In the genomic region with DNA sequence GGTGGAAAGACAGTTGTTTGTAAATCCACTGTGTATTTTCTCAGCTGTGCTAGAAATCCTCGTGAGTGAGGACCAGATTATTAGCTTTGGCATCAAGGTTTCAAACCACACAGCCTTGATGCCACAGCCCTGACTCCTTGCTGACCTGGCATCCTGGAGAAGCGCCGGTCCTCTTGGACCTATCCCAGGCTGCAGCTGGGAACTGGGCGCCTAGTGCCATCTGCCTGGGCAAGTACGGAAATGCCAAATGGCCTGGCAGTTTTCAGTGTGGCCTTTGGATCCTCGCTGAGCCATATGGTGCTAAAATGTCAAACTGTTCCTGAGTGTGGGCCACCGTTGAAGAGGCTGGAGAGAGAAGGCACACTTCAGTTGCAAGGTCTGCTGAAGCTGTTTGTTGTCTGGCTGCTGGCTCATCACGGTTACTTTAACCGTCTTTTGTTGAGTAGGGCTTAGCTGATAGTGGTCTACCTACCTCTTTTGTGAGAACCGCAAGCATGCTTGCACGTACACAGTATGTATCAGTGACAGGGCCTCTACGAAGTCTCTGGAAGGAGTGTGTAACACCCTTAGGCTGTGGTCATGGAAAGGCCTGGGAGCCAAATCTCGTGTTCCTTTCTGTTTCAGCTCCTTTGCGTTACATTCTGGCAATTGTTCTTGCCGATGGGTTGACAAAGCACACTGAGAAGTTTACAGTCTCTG, we compare ENCODE assay signal across 7 mouse cellular contexts. TPM values are rescaled to one million over a fixed set of nuclear protein-coding genes. Genes with fewer than 3 reads are reported as not detected.
DNase-seq lines count a peak whose midpoint lies in the region; TF ChIP-seq lines count a peak whose summit lies in the region.

No protein-coding gene starts in this region.

- H3ac ChIP-seq in myocyte (ENCODE audit: control insufficient read depth, insufficient read length): no peak overlapping the region

- H3K4me2 ChIP-seq in myocyte (ENCODE audit: low read depth): peak overlapping the region; percentile 87

- TF ChIP-seq POLR2A in myocyte (IDR thresholded peaks at IDR 0.05; ENCODE audit: insufficient read length, low read depth): no peak

- no peaks in the 10 kb centered on the region for H3K27me3 ChIP-seq in myocyte (ENCODE audit: control insufficient read depth, insufficient read depth, insufficient read length)

- no peak overlapping the region for H3K4me3 ChIP-seq in myocyte

- H3K36me3 ChIP-seq in myocyte (ENCODE audit: control insufficient read depth, insufficient read depth): no peaks in the 10 kb centered on the region

- DNase-seq in right cerebral cortex, adult 18-20 months: peak; percentile 45
- DNase-seq in right cerebral cortex, postnatal 36 days (ENCODE audit: low spot score in 2 of 2): no peak
- DNase-seq in cerebellum, adult 8-10 months: peak; percentile 97
- DNase-seq in gastrocnemius, postnatal 25 days: peak; percentile 83
- peak; percentile 59 for DNase-seq in kidney, adult 9 months
- no peak for DNase-seq in urinary bladder, postnatal 25 days (ENCODE audit: low spot score)

- no peaks in the 10 kb centered on the region for H3K79me2 ChIP-seq in myocyte (ENCODE audit: control insufficient read depth, insufficient read depth)

TF ChIP-seq in myocyte, 11 proteins besides CTCF, POLR2A, EP300 and RAD21:
- TF ChIP-seq MYOD1 (IDR thresholded peaks at IDR 0.05; ENCODE audit: control insufficient read depth in 1 of 3, insufficient read length in 2 of 3, low read depth in 2 of 3): peak; percentile 2 to 67 (median 15)
- peak in 2 of 3 experiments; percentile 36 to 54 for TF ChIP-seq MYOG (IDR thresholded peaks at IDR 0.05; ENCODE audit: control insufficient read depth in 1 of 3, insufficient read depth in 1 of 3, insufficient read length in 2 of 3, low read depth in 2 of 3)
- TF ChIP-seq TCF3 (IDR thresholded peaks at IDR 0.05; ENCODE audit: insufficient read length, low read depth): no peak
- peak; percentile 19 for TF ChIP-seq TCF12 (IDR thresholded peaks at IDR 0.05; ENCODE audit: insufficient read depth, poor library complexity, severe bottlenecking)
- TF ChIP-seq POLR2AphosphoS2 (IDR thresholded peaks at IDR 0.05; ENCODE audit: insufficient read length, low read depth): no peak

RNA-seq across cellular contexts. Expression of gene Dock4, which starts 53.3 kb away (rescaled TPM):
- 10 to 100 TPM; 10.9 to 13.3 TPM for total RNA-seq in gastrocnemius, postnatal 25 days (2021)
- 0.73 TPM for polyA plus RNA-seq in myocyte (2012; fragmentation: generic; extraction: Trizol)

RNA-seq across cellular contexts. Expression of gene Zfp277, which starts 53.4 kb away (rescaled TPM):
- total RNA-seq in gastrocnemius, postnatal 25 days (2021): 1 to 10 TPM; 6.9 to 8.2 TPM
- polyA plus RNA-seq in myocyte (2012; fragmentation: generic; extraction: Trizol): 12.0 TPM

Comparison
In these comparisons a context has a peak if more than half of its experiments do, and no peak if none do; other contexts are left out.
1. DNase-seq: peak in right cerebral cortex, adult 18-20 months (single experiment), cerebellum, adult 8-10 months (single experiment), gastrocnemius, postnatal 25 days (single experiment) and kidney, adult 9 months (single experiment); none in right cerebral cortex, postnatal 36 days (0 of 2) and urinary bladder, postnatal 25 days (single experiment).